Mouse (Mus musculus): ENCODE measurements around the gene Olfr6. TPM values are rescaled to one million over a fixed set of nuclear protein-coding genes. Genes with fewer than 3 reads are reported as not detected.

Gene Olfr6
- polyA plus RNA-seq (2012; rRNA removed): not detected in 2 replicates

DNA sequence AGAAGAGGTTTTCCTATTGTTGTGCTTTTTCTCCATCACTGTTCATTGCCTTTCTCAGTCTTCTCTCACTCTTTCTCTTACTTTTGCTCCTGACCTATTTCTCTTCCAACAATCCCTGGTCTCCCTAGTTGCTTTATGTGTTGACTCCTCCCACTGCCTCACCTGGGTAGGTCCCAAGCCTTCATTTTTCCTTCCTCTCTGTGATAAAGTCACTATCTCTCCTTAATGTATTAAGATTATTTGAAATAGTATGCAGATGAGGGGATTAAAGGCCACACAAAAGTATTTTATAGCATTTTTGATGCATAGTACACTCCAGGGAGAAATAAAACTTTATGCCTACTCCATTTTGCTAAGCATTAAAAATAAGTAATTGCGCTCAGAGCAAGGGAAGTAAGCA, at the start of gene Olfr6:
Gene Olfr6, minus strand, starts transcription at position 101 of the 400 bp plus-strand sequence.

DNA sequence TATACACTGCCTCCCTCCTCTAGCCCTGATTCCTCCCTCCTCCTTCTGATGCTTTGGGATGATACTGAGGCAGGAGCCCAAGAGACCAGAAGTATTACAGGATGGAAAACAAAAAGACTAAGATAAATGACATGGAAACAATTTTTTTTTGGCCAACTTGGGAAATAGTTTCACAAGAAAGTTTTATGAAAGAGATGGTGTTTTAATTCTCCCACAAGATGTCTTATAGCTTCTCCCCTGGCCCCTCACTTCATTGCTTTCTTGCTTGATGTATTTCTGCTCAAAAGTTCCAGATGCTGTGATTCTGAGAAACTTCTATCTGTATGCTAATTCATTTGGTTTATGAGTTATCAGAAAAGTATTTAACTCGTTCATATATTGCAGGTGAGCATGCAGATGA, 42.2 kb upstream of the Olfr6 start, which contains the start of gene Olfr2:
Gene Olfr2, minus strand, starts transcription at position 101 of the 400 bp plus-strand sequence.

DNA sequence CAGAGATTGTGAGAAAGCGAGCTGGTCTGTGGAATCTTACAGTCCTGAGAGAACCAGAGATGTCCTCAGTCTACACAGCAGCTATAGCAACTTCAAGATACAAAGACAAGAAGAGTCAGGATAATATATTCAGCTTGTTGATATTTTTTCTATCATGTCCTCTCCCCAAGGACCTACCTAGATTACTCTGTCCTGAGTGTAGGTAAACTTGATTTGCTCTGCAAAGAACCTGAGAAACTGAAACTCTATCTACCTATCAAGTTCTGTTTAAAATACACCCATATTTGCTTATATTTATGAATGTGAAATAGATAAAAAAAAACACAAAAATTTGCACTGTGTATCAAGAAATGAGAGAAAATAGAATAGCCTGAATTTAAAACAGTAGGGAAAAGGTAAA, 11.6 kb upstream of the Olfr6 start, which contains the start of gene Olfr711:
Gene Olfr711, minus strand, starts transcription at position 101 of the 400 bp plus-strand sequence.

DNA sequence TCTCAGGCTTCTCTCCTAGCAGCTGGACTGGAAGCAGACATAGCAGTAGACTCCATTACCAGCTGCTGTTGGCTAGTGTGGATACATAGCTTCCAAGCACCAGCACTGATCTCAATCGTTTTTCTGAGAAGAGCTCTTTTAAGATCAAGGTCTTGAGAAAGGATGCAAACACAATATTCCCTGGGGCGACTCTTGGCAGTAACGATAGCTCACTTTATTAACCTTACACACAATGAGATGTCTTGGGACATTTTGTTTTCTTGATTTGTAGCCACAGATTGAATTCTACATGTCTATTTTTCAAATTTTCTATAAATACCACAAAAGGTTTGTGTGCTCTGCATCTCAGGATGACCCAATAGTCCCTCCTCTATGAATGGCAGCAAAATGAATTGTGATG, 15.5 kb downstream of the Olfr6 start, which contains the start of gene Olfr710:
Gene Olfr710, minus strand, starts transcription at position 101 of the 400 bp plus-strand sequence.

DNA sequence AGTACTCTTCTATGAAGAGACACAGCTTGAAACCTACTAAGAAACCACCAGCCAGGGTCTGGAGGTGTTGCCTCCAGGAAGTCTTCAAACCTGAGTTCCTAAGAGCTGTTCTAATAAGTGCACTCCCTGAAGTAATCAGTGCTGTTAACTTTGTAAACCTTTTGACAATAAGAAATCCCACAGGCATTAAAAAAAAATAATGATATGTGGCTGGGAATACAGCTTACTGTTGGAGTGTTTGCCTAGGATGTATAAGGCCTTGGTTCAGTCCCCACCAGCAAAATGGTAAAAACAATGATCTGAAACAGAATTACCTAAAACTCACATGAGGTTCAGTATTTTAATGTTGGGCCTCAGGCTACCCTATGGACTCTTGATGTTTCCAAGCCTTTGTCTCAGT, 31.6 kb downstream of the Olfr6 start, which contains the start of gene Olfr709-ps1:
Gene Olfr709-ps1, minus strand, starts transcription at position 101 of the 400 bp plus-strand sequence.

DNA sequence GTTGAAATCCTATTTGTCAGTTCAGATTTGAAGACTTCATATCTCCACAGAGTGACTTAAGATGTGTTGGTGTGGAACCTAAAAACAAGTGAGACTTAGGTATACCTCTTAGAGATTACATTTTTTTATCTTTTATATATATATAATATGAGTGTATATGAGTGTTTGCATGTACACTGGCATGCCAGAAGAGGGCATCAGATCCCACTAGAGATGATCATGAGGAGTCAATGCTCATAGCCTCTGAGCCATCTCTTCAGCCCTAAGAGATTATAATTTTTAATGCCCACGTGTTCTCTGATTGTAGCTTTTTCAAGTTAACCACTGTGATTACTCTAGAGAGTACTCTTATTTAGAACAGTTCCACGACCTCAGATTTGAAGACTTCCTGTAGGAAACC, 56.1 kb downstream of the Olfr6 start, which contains the start of gene Olfr1532-ps1:
Gene Olfr1532-ps1, plus strand, starts transcription at position 326 of the 400 bp plus-strand sequence.

Other genes with a start within 250 kb of the Olfr6 start
- not detected in 2 replicates for gene Olfr695, start 247.5 kb downstream of the Olfr6 start, polyA plus RNA-seq (2012; rRNA removed)
- not detected in 2 replicates for gene Olfr697, start 221.5 kb downstream of the Olfr6 start, polyA plus RNA-seq (2012; rRNA removed)
- gene Olfr698, start 208.5 kb downstream of the Olfr6 start, polyA plus RNA-seq (2012; rRNA removed): not detected in 2 replicates
- not detected in 2 replicates for gene Olfr699, start 170.7 kb downstream of the Olfr6 start, polyA plus RNA-seq (2012; rRNA removed)
- gene Olfr700, start 155.1 kb downstream of the Olfr6 start, polyA plus RNA-seq (2012; rRNA removed): not detected in 2 replicates
- gene Olfr701, start 149.8 kb downstream of the Olfr6 start, polyA plus RNA-seq (2012; rRNA removed): not detected in 2 replicates
- gene Olfr702, start 130.0 kb downstream of the Olfr6 start, polyA plus RNA-seq (2012; rRNA removed): not detected in 2 replicates
- not detected in 2 replicates for gene Olfr703, start 120.6 kb downstream of the Olfr6 start, polyA plus RNA-seq (2012; rRNA removed)
- gene Olfr704, start 100.8 kb downstream of the Olfr6 start, polyA plus RNA-seq (2012; rRNA removed): not detected in 2 replicates
- gene Olfr705, start 87.0 kb downstream of the Olfr6 start, polyA plus RNA-seq (2012; rRNA removed): not detected in 2 replicates
- gene Olfr706, start 75.8 kb downstream of the Olfr6 start, polyA plus RNA-seq (2012; rRNA removed): not detected in 2 replicates
- not detected in 2 replicates for gene Olfr707, start 62.7 kb downstream of the Olfr6 start, polyA plus RNA-seq (2012; rRNA removed)
- gene Olfr1532-ps1, start 55.9 kb downstream of the Olfr6 start, polyA plus RNA-seq (2012; rRNA removed): not detected in 2 replicates
- not detected in 2 replicates for gene Olfr709-ps1, start 31.7 kb downstream of the Olfr6 start, polyA plus RNA-seq (2012; rRNA removed)
- gene Olfr710, start 15.6 kb downstream of the Olfr6 start, polyA plus RNA-seq (2012; rRNA removed): not detected in 2 replicates
- gene Olfr711, start 11.5 kb upstream of the Olfr6 start, polyA plus RNA-seq (2012; rRNA removed): not detected in 2 replicates
- gene Olfr2, start 42.1 kb upstream of the Olfr6 start, polyA plus RNA-seq (2012; rRNA removed): not detected in 2 replicates
- gene Olfr713, start 67.2 kb upstream of the Olfr6 start, polyA plus RNA-seq (2012; rRNA removed): not detected in 2 replicates
- not detected in 2 replicates for gene Olfr714, start 107.0 kb upstream of the Olfr6 start, polyA plus RNA-seq (2012; rRNA removed)
- not detected in 2 replicates for gene Olfr17, start 129.3 kb upstream of the Olfr6 start, polyA plus RNA-seq (2012; rRNA removed)
- not detected in 2 replicates for gene Olfr715b, start 146.4 kb upstream of the Olfr6 start, polyA plus RNA-seq (2012; rRNA removed)
- gene Olfr715, start 167.1 kb upstream of the Olfr6 start, polyA plus RNA-seq (2012; rRNA removed): not detected in 2 replicates
- gene Olfr716, start 174.4 kb upstream of the Olfr6 start, polyA plus RNA-seq (2012; rRNA removed): not detected in 2 replicates
- not detected in 2 replicates for gene Nlrp14, start 203.1 kb upstream of the Olfr6 start, polyA plus RNA-seq (2012; rRNA removed)
- gene Rbmxl2, start 245.5 kb upstream of the Olfr6 start, polyA plus RNA-seq (2012; rRNA removed): not detected in 2 replicates

Measured in central nervous system, embryonic 14 days (tissue).